Mouse (Mus musculus) MEL (cell line): ENCODE results near the gene Lilr4b. TPM values are rescaled to one million over a fixed set of nuclear protein-coding genes. Genes with fewer than 3 reads are reported as not detected.
A peak's percentile ranks its signal among the peaks of the same experiment; 100 is the strongest.

Experiments
- DNase-seq: peaks from one replicate; pipeline ENCODE4 v3.0.0; 2011; ENCODE audit warnings: low read depth, low spot score
- H3K27ac ChIP-seq: 2 replicates; pipeline ENCODE4 v1.5.1; 2012; ENCODE audit warnings: low read depth, mild to moderate bottlenecking, control low read depth, low read length, moderate library complexity; ENCODE audit not compliant: control insufficient read depth
- H3K27me3 ChIP-seq, 2 experiments: fragments of 150-350 bp in 1 of 2; sonication (generic) in 1 of 2; 2 replicates each; pipeline ENCODE4 v1.6.1; 2012; ENCODE audit warnings: low read length in 2 of 2, mild to moderate bottlenecking in 2 of 2, improper control_type of control experiment in 1 of 2, moderate library complexity in 1 of 2; ENCODE audit not compliant: insufficient read depth in 2 of 2, control insufficient read depth in 1 of 2
- H3K36me3 ChIP-seq, 2 experiments: 2 replicates each; pipeline ENCODE4 v1.6.1; 2012 to 2014; ENCODE audit warnings: low read length in 2 of 2, improper control_type of control experiment in 1 of 2, inconsistent platforms in 1 of 2, mild to moderate bottlenecking in 1 of 2; ENCODE audit not compliant: insufficient read depth in 2 of 2, control insufficient read depth in 1 of 2
- H3K4me1 ChIP-seq, 2 experiments: fragments of 150-350 bp in 1 of 2; sonication (generic) in 1 of 2; 2 replicates each; pipeline ENCODE4 v1.6.1; 2012; ENCODE audit warnings: low read length in 2 of 2, improper control_type of control experiment in 1 of 2, mild to moderate bottlenecking in 1 of 2; ENCODE audit not compliant: insufficient read depth in 2 of 2, control insufficient read depth in 1 of 2
- H3K4me3 ChIP-seq, 2 experiments: fragments of 150-350 bp in 1 of 2; sonication (generic) in 1 of 2; 2 replicates each; pipeline ENCODE4 v1.5.1; 2012; ENCODE audit warnings: low read depth in 2 of 2, low read length in 2 of 2, mild to moderate bottlenecking in 2 of 2, moderate library complexity in 2 of 2, control low read depth in 1 of 2, improper control_type of control experiment in 1 of 2; ENCODE audit not compliant: control insufficient read depth in 1 of 2, insufficient read depth in 1 of 2
- H3K79me2 ChIP-seq: 2 replicates; pipeline ENCODE4 v1.6.1; 2012; ENCODE audit warnings: mild to moderate bottlenecking, low read length, moderate library complexity; ENCODE audit not compliant: control insufficient read depth, poor library complexity, insufficient read depth
- H3K9ac ChIP-seq: 2 replicates; pipeline ENCODE4 v1.6.1; 2012; ENCODE audit warnings: low read depth, mild to moderate bottlenecking, control low read depth, low read length, moderate library complexity; ENCODE audit not compliant: control insufficient read depth, poor library complexity, severe bottlenecking
- H3K9me3 ChIP-seq: fragments of 150-350 bp; sonication (generic); replicated peaks from 2 replicates; pipeline ENCODE4 v1.6.1; 2012; ENCODE audit warnings: mild to moderate bottlenecking, low read length, improper control_type of control experiment, moderate library complexity; ENCODE audit not compliant: insufficient read depth
- BHLHE40 ChIP-seq: IDR thresholded peaks from 2 replicates; pipeline ENCODE4 v1.6.1; 2012; ENCODE audit warnings: low read depth, mild to moderate bottlenecking, inconsistent platforms, low read length, improper control_type of control experiment, borderline replicate concordance
- CHD1 ChIP-seq: IDR thresholded peaks from 2 replicates; pipeline ENCODE4 v1.6.1; 2012; ENCODE audit warnings: low read depth, mild to moderate bottlenecking, inconsistent platforms, low read length, improper control_type of control experiment
- E2F4 ChIP-seq: IDR thresholded peaks from 2 replicates; pipeline ENCODE4 v1.6.1; 2011; ENCODE audit warnings: low read depth, low read length, improper control_type of control experiment, borderline replicate concordance
- ELF1 ChIP-seq: IDR thresholded peaks from 2 replicates; pipeline ENCODE4 v1.6.1; 2014; ENCODE audit warnings: low read depth, mild to moderate bottlenecking, inconsistent platforms, low read length, improper control_type of control experiment, moderate library complexity
- EP300 ChIP-seq, 2 experiments: IDR thresholded peaks; 2 replicates each; pipeline ENCODE4 v1.6.1; 2011; ENCODE audit warnings: improper control_type of control experiment in 2 of 2, low read length in 2 of 2, low read depth in 1 of 2, mild to moderate bottlenecking in 1 of 2
- ETS1 ChIP-seq: IDR thresholded peaks from 2 replicates; pipeline ENCODE4 v1.6.1; 2012; ENCODE audit warnings: low read depth, mild to moderate bottlenecking, inconsistent platforms, low read length, improper control_type of control experiment, moderate library complexity
- GABPA ChIP-seq: IDR thresholded peaks from 2 replicates; pipeline ENCODE4 v1.6.1; 2012; ENCODE audit warnings: low read depth, mild to moderate bottlenecking, inconsistent platforms, low read length, improper control_type of control experiment, moderate library complexity
- GATA1 ChIP-seq: IDR thresholded peaks from 2 replicates; pipeline ENCODE4 v1.6.1; 2011; ENCODE audit warnings: low read depth, low read length, improper control_type of control experiment
- HCFC1 ChIP-seq: IDR thresholded peaks from 2 replicates; pipeline ENCODE4 v1.6.1; 2012; ENCODE audit warnings: low read depth, mild to moderate bottlenecking, inconsistent platforms, low read length, improper control_type of control experiment, moderate library complexity
- KAT2A ChIP-seq: conservative IDR thresholded peaks from 2 replicates; pipeline ENCODE4 v1.6.1; 2012; ENCODE audit warnings: low read depth, low read length, improper control_type of control experiment, inconsistent platforms
- MAFK ChIP-seq: IDR thresholded peaks from 2 replicates; pipeline ENCODE4 v1.6.1; 2011; ENCODE audit warnings: low read depth, mild to moderate bottlenecking, low read length, improper control_type of control experiment, borderline replicate concordance
- MAX ChIP-seq: IDR thresholded peaks from 2 replicates; pipeline ENCODE4 v1.6.1; 2011; ENCODE audit warnings: low read length, improper control_type of control experiment
- MXI1 ChIP-seq: IDR thresholded peaks from 2 replicates; pipeline ENCODE4 v1.6.1; 2011; ENCODE audit warnings: mild to moderate bottlenecking, low read depth, low read length, improper control_type of control experiment
- MYB ChIP-seq: IDR thresholded peaks from 2 replicates; pipeline ENCODE4 v1.6.1; 2011; ENCODE audit warnings: mild to moderate bottlenecking, low read depth, low read length, improper control_type of control experiment
- MYC ChIP-seq: IDR thresholded peaks from 2 replicates; pipeline ENCODE4 v1.6.1; 2011; ENCODE audit warnings: low read depth, mild to moderate bottlenecking, low read length, improper control_type of control experiment, moderate library complexity
- NELFE ChIP-seq: IDR thresholded peaks from 2 replicates; pipeline ENCODE4 v1.6.1; 2011; ENCODE audit warnings: low read depth, low read length, improper control_type of control experiment
- POLR2A ChIP-seq, 2 experiments: IDR thresholded peaks; 2 replicates each; pipeline ENCODE4 v1.6.1; 2011 to 2012; ENCODE audit warnings: low read length in 2 of 2, mild to moderate bottlenecking in 2 of 2, control low read depth in 1 of 2, improper control_type of control experiment in 1 of 2, low read depth in 1 of 2, moderate library complexity in 1 of 2; ENCODE audit not compliant: control insufficient read depth in 1 of 2, insufficient read depth in 1 of 2, poor library complexity in 1 of 2
- POLR2AphosphoS2 ChIP-seq: IDR thresholded peaks from 2 replicates; pipeline ENCODE4 v1.6.1; 2011; ENCODE audit warnings: low read length, improper control_type of control experiment
- RAD21 ChIP-seq: IDR thresholded peaks from 2 replicates; pipeline ENCODE4 v1.6.1; 2011; ENCODE audit warnings: mild to moderate bottlenecking, low read depth, low read length, improper control_type of control experiment
- RCOR1 ChIP-seq: IDR thresholded peaks from 2 replicates; pipeline ENCODE4 v1.6.1; 2012; ENCODE audit warnings: low read depth, mild to moderate bottlenecking, inconsistent platforms, low read length, improper control_type of control experiment
- SIN3A ChIP-seq: IDR thresholded peaks from 2 replicates; pipeline ENCODE4 v1.6.1; 2012; ENCODE audit warnings: low read length, improper control_type of control experiment, inconsistent platforms
- SMC3 ChIP-seq: IDR thresholded peaks from 2 replicates; pipeline ENCODE4 v1.6.1; 2011; ENCODE audit warnings: low read depth, low read length, improper control_type of control experiment
- TAL1 ChIP-seq: IDR thresholded peaks from 2 replicates; pipeline ENCODE4 v1.6.1; 2012; ENCODE audit warnings: mild to moderate bottlenecking, inconsistent platforms, low read length, moderate library complexity, mixed read lengths
- TBP ChIP-seq: IDR thresholded peaks from 2 replicates; pipeline ENCODE4 v1.8.0; 2011; ENCODE audit warnings: low read depth, low read length, improper control_type of control experiment
- TCF12 ChIP-seq: IDR thresholded peaks from 2 replicates; pipeline ENCODE4 v1.6.1; 2014; ENCODE audit warnings: low read depth, mild to moderate bottlenecking, inconsistent platforms, low read length, improper control_type of control experiment, moderate library complexity
- UBTF ChIP-seq: IDR thresholded peaks from 2 replicates; pipeline ENCODE4 v1.6.1; 2012; ENCODE audit warnings: low read depth, mild to moderate bottlenecking, inconsistent platforms, low read length, improper control_type of control experiment, moderate library complexity, borderline replicate concordance; ENCODE audit not compliant: insufficient read depth
- USF1 ChIP-seq: IDR thresholded peaks from 2 replicates; pipeline ENCODE4 v1.6.1; 2014; ENCODE audit warnings: low read depth, mild to moderate bottlenecking, inconsistent platforms, low read length, improper control_type of control experiment, moderate library complexity
- ZKSCAN1 ChIP-seq: IDR thresholded peaks from 2 replicates; pipeline ENCODE4 v1.6.1; 2012; ENCODE audit warnings: low read depth, mild to moderate bottlenecking, inconsistent platforms, low read length, improper control_type of control experiment, moderate library complexity
- ZMIZ1 ChIP-seq: IDR thresholded peaks from 2 replicates; pipeline ENCODE4 v1.6.1; 2012; ENCODE audit warnings: low read depth, mild to moderate bottlenecking, inconsistent platforms, low read length, improper control_type of control experiment, moderate library complexity
- polyA plus RNA-seq, 2 experiments: library from polyadenylated mRNA; stranded (reverse) in 1 of 2; unstranded in 1 of 2; fragments of >175 nt in 1 of 2; fragments of >200 nt in 1 of 2; gene quantifications; 2 replicates each; pipeline versions ENCODE4 v1.2.1 to v1.2.4; 2012; ENCODE audit warnings: low replicate concordance in 2 of 2, low read depth in 1 of 2; ENCODE audit not compliant: insufficient read length in 2 of 2, insufficient read depth in 1 of 2, missing spikeins in 1 of 2
- total RNA-seq: library from RNA; depleted of rRNA; stranded (reverse); fragments of 300-350 nt; gene quantifications from 2 replicates; pipeline ENCODE4 v1.2.3, GENCODE M21; 2012

Gene Lilr4b
- total and polyA plus RNA-seq, 3 experiments: not detected

DNA sequence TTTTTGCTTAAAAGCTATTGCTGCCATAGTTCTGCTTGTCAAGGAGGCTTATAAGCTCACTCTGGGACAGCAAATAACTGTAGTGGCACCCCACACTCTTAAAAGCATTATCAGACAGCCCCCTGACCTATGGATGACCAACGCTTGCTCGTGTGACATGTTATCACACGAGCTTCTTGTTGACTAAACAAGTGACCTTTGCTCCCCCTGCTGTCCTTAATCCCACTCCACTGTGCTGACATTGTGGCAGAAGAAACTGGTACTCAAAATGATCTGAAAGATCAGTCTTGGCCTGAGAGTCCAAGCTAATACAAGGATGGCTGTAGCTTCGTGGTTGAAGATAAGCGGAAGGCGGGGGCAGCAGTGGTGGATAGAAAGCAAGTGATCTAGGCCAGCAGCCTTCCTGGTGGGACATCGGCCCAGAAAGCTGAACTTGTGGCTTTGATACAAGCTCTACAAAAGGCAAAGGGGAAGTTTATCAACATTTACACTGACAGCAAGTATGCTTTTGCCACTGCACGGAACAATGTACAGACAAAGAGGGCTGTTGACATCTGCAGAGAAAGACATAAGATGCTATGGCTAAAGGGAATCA lies 48.5 kb downstream of the Lilr4b start:
- no peaks in the 10 kb centered on the region for H3K27me3 ChIP-seq
- H3K27ac ChIP-seq: peak overlapping the region; percentile 33
- peaks cover 0 to 10% of the 10 kb centered on the region in 2 experiments; a peak in 3 of 4 replicates for H3K4me1 ChIP-seq
- no peaks in the 10 kb centered on the region for H3K79me2 ChIP-seq
- DNase-seq: peak; percentile 77
- H3K36me3 ChIP-seq: peaks cover 0 to 8% of the 10 kb centered on the region in 2 experiments; a peak in 1 of 4 replicates
- no peaks in the 10 kb centered on the region for H3K9me3 ChIP-seq
- H3K4me3 ChIP-seq: no peak overlapping the region; a peak in 1 of 4 replicates
- H3K9ac ChIP-seq: no peak overlapping the region
- TF ChIP-seq POLR2AphosphoS2: no peak
- peak; percentile 68 to 75 for TF ChIP-seq EP300 (IDR thresholded peaks at IDR 0.05; ENCODE audit: low read depth in 1 of 2, low read length in 2 of 2)
- TF ChIP-seq RCOR1: 0 out of 2 replicates have a peak, but pooled peaks have one; percentile 9
- no peak; the same call in 1 of the 2 replicates for TF ChIP-seq MAFK
- TF ChIP-seq GABPA: no peak
- TF ChIP-seq TCF12: peak; percentile 66
- 0 out of 2 replicates have a peak, but pooled peaks have one; percentile 24 for TF ChIP-seq MXI1
- no peak for TF ChIP-seq ZKSCAN1
- peak; percentile 13; the same call in 1 of the 2 replicates for TF ChIP-seq SMC3
- 0 out of 2 replicates have a peak, but pooled peaks have one; percentile 18 for TF ChIP-seq TBP
- no peak for TF ChIP-seq USF1
- no peak for TF ChIP-seq ZMIZ1
- TF ChIP-seq ELF1: no peak
- TF ChIP-seq SIN3A: no peak
- TF ChIP-seq GATA1: peak; percentile 57; the same call in 1 of the 2 replicates
- no peak for TF ChIP-seq KAT2A

- peak overlapping the region; percentile 33; the same call in 1 of the 2 replicates for H3K27ac ChIP-seq
- TF ChIP-seq MYC: no peak
- TF ChIP-seq HCFC1: no peak
- TF ChIP-seq EP300 (IDR thresholded peaks at IDR 0.05; ENCODE audit: low read depth in 1 of 2, low read length in 2 of 2): peak in 1 of 2 experiments; percentile 30; a peak in 2 of 4 replicates
- TF ChIP-seq BHLHE40: no peak
- TF ChIP-seq ELF1: no peak
- no peak for TF ChIP-seq GABPA
- no peak for TF ChIP-seq NELFE
- TF ChIP-seq TAL1: peak; percentile 19
- no peak for TF ChIP-seq POLR2AphosphoS2
- no peak for TF ChIP-seq MAX
- no peak for TF ChIP-seq MAFK
- no peak for TF ChIP-seq UBTF
- TF ChIP-seq MYB: no peak
- no peak for TF ChIP-seq POLR2A (IDR thresholded peaks at IDR 0.05; ENCODE audit: control insufficient read depth in 1 of 2, insufficient read depth in 1 of 2, low read depth in 1 of 2, low read length in 2 of 2, poor library complexity in 1 of 2)
- TF ChIP-seq RCOR1: no peak
- TF ChIP-seq KAT2A: no peak
- TF ChIP-seq CHD1: no peak
- no peak for TF ChIP-seq E2F4
- no peak for TF ChIP-seq MXI1
- TF ChIP-seq ZKSCAN1: no peak
- no peak for TF ChIP-seq ETS1
- no peak for TF ChIP-seq ZMIZ1
- peak; percentile 27; the same call in 1 of the 2 replicates for TF ChIP-seq GATA1
- no peak for TF ChIP-seq RAD21
These were observed 49.1 kb downstream of the Lilr4b start for GRCm38 (mm10) chr10:51529497-51529896.

More at GRCm38 (mm10) chr10:51529497-51529896, 49.1 kb downstream of the Lilr4b start:
- DNase-seq: no peak
- Histone ChIP-seq H3K4me1 (peaks cover 0 to 10% of the 10 kb centered on the region in 2 experiments; a peak in 3 of 4 replicates), H3K36me3 (peaks cover 0 to 8% of the 10 kb centered on the region in 2 experiments; a peak in 1 of 4 replicates), H3K9me3 (no peaks in the 10 kb centered on the region), H3K79me2 (no peaks in the 10 kb centered on the region), H3K9ac (no peak overlapping the region), H3K4me3 (no peak overlapping the region), H3K27me3 (no peaks in the 10 kb centered on the region)
